Mouse (Mus musculus) layer of hippocampus, postnatal 25 days (tissue): Measurements from ENCODE around the gene Adamts13. TPM values are rescaled to one million over a fixed set of nuclear protein-coding genes. Genes with fewer than 3 reads are reported as not detected.

ENCODE experiments used
- DNase-seq, 2 experiments: peaks; one replicate each; pipeline ENCODE4 v3.0.0; 2022; ENCODE audit warnings: mixed read lengths in 2 of 2, low spot score in 1 of 2; ENCODE audit errors: extremely low spot score in 1 of 2
- total RNA-seq, 2 experiments: library from RNA; stranded (reverse); gene quantifications; 2 replicates each; pipeline ENCODE4 v1.2.3; 2021

The Adamts13 gene
- 1 to 10 TPM in 1 of 2 experiments, under 1 TPM in 1; 0.92 to 1.7 TPM for total RNA-seq

- no peak for DNase-seq
Observed at GRCm38 (mm10) chr2:26973116-26973515, at the start of gene Adamts13. Adamts13 (plus strand) TSS chr2:26973416.

DNA sequence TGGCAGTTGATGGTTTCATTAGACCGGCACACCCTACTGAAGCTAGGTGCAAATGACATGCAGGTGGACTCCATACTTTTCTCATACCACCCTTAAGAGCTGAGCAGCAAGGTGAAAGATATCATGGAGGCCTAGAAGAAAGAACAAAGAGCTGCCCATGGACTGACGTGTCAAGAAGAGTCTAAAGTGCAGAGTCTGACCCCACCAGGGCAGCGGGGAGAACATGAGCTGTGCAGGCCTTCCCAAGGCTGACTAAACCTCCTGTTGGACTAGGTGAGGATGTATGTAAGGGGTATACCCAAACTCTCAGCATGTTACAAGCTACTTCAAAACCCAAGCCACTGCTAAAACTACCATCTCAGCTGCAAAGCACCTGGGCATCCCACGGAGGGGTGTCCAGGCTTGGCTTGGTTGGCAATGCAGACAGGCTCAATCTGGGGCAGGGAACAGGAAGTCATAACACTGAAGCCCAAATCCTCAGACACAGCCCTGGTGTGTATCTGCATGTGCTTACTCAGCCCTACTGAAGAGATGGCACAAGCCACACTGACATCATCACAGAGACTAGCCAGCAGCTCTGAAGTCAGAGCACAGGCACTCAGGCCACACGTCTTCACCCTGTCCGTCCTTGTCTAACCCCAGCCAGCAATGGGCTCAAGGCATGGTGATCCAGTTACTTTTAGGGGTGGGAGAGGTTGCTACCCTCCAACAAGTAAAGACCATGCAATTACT is 45.3 kb upstream of the Adamts13 start:
- DNase-seq: no peak

GRCm38 (mm10) chr2:26930390-26930789 is 42.8 kb upstream of the Adamts13 start:
- DNase-seq: peak in 1 of 2 experiments; percentile 66

GRCm38 (mm10) chr2:26932473-26933303 is 40.5 kb upstream of the Adamts13 start:
- DNase-seq: no peak

DNA sequence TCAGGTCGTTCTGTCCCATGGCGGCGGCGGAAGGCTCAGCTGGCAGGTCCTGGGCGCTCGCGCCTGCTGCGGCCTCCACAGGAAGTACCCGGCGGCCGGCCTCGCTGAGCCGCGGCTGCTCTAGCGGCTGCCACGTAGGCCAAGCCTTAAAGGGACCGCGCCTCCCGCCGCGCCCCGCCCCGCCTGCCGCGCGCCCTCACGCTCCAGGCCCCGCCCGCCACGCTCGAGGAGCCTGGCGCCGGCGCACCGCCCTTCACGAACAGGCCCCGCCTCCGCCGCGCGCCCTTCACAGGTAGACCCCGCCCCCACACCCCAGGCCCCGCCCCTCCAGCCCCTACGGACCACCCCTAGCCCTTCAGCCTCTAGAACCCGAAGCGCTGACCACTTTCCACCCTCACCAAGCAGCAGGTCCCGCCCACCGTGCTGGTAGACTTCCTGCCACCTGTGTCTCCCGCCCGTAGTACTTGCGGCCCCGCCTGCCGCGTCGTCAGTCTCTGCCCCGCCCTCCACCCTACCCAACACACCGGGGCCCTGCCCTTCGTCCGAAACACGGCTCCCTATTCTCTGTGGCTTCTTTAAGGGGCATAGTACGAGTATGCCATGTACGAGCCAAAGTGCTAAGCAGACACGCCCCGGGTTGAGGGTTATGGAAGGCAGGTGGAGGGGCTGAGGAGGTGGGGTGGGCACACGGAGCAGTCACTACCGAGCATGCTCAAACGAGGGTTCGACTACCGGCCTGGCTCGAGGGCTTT is 39.7 kb upstream of the Adamts13 start, which contains the start of the genes Surf4 and Stkld1:
TSS of gene Surf4 (minus strand) at position 625 of the 752 bp plus-strand sequence.
TSS of gene Stkld1 (plus strand) at position 744 of the 752 bp plus-strand sequence.
- peak; percentile 81 for DNase-seq

DNA sequence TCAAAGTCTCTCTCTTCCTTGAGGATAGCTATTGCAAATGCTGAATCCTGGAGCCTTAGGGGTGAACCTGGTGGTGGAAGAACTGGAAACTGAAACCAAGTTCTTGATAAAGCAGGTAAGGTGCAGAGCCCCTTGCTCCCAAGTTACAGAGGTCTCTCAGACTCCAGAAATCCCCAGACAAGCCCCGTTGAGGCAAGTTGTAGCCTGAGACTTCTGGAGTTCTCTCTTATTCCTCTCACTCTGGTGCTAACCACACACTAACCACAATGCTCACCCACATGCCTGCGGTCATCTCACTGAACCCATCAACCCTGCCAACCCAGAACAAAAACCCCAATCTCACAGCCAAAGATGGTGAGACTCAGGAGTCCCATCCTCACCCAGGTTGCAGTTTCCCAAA is 37.9 kb upstream of the Adamts13 start:
- DNase-seq: no peak

DNA sequence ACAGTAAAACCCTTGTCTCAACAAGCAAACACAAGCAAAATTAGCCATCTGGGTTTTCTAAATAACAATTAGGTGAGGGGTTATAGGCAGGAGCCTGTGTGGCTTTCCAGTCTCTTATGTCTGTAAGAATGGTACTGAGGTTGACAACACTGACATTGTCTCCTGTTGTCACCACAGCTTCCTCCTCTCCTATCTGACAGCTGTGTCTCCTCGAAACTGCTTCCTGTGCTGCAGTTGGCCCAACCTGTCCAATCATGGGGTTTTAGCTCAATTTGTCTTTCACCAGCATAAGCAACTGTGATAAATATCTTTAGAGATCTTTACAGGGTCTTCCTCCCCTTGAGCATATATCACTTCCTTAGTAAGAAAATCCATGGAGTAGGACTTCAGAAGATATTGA is 36.8 kb upstream of the Adamts13 start:
- no peak for DNase-seq

DNA sequence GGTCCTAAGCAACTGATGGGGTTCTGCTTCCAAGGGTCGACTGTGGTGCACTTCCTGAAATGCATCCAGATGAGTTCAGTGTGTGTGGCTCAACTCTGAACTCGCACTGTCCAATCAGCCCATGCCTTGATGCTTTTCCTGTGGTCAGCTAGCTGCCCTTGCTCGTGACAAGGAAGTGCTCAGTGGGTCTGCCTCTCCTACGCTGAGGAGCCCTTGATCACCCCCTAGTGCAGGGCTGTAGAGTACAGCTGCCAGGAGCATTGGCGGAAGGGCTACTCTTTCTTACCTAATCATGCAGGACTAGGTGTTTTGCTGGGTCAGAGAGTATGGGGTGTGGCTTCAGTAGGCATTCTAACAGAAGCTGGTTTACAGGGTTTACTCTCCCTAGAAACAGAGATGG is 31.7 kb upstream of the Adamts13 start:
- DNase-seq: no peak

DNA sequence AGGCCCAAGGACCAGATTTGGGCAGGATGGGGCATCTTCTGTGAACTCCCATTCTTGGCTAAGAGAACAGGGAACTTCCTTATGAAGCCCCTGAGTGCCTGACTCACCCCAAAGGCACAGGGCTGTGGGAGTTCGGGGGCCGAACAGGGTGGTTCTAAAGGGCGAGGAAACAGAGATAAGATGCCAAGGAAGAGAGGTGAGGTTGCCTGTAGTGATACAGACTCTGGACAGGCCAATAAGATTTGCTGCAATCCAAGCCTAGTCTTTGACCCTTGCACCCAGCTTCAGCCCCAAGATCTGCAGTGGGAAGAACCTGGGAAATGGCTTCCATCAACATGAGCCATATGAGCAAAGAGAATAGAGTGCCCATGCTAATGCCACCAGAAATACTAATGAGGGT is 30.0 kb upstream of the Adamts13 start:
- no peak for DNase-seq

- DNase-seq: no peak
Observed at GRCm38 (mm10) chr2:26950411-26950810, 22.8 kb upstream of the Adamts13 start.

DNA sequence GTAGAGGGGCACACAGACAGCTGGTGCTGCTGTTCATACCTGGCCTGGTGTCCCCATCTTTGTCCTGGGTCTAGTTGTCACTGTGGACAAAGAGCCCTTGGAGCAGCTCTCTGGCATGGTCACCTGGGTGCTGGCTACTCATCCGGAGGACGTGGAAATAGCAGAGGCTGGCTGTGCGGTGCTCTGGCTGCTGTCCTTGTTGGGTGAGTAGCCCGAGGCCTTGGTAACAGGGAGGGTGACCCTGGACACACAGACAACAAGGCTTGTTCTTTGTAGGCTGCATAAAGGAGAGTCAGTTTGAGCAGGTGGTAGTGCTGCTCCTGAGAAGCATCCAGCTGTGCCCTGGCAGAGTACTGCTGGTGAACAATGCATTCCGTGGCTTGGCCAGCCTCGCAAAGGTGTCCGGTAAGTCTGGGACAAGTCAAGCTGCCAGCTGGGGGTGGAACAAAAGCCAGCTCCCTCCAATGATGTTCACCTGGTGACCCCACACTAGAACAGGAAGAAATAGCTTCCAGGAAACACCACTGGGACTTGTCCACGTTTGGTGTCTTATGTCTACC is 21.8 kb upstream of the Adamts13 start:
- no peak for DNase-seq

GRCm38 (mm10) chr2:26952193-26952592 is 21.0 kb upstream of the Adamts13 start:
- DNase-seq: no peak

GRCm38 (mm10) chr2:26952866-26953265 is 20.4 kb upstream of the Adamts13 start:
- no peak for DNase-seq

GRCm38 (mm10) chr2:26954735-26955395 is 18.4 kb upstream of the Adamts13 start:
- no peak for DNase-seq

DNA sequence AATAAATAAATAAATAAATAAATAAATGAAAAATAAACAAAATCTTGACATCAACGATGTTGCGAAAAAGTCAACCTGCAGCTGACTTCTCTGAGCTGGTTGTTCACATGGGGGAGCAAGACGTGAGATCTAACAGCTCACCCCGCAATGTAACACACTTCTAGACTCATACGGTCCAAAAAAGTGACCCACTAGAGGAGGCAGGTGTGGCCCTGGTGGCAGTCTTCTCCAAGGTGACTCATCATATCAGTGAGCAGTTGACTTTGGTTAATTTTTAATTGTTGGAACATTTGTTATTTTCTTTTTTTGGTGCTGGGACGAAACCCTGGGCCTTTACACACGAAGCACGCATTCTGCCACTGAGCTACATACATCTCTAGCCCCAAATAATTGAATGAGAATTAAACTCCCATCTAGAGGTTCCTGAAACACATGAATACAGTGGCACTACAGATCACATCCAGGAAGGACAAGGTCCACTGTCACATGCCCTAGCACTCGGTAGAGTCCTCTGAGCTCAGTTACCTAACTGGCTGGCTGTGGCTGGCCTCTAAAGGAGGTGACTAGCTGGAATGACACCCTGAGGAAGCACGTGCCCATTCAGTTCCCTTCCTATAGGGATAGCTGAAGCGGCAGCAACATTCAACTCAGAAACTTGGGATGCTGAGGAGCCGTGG is 16.3 kb upstream of the Adamts13 start:
- DNase-seq: no peak

- no peak for DNase-seq
Observed at GRCm38 (mm10) chr2:26957488-26957859, 15.7 kb upstream of the Adamts13 start.

DNA sequence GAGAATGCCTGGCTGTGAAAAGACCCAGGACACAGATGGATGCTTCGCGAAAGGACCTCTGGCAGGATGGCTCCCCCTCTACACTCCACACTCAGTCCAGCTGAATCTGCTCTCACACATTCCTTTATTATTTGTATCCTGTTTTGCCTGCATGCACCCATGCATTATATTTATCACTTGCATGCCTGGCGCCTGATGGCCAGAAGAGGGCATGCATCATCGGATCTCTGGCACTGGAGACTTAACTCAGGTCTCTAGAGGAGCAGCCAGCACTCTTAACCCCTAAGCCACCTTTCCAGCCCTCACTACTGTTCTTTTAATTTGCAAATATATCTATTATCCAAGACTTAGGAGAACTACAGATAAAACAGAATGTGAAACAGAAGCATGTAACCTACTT is 12.5 kb upstream of the Adamts13 start:
- DNase-seq: no peak

- DNase-seq: peak; percentile 94 to 95
Observed at GRCm38 (mm10) chr2:26963923-26964723, 9.1 kb upstream of the Adamts13 start, which contains the start of gene Rexo4. Rexo4 (minus strand) TSS chr2:26964386.
